Mouse (Mus musculus): ENCODE data around the gene Rbm44.

Rbm44 gene

GRCm38 (mm10) chr1:91144813-91145212, at the start of gene Rbm44:
Rbm44 (plus strand) TSS chr1:91145089.
- in situ Hi-C loops (cut with MboI; ENCODE audit: low pct_unique_long_range_greater_than_20kb in 1 of 2, low sequenced_read_pairs in 2 of 2, unreplicated experiment in 1 of 2) = no loop called here

- in situ Hi-C loops (cut with MboI; ENCODE audit: low pct_unique_long_range_greater_than_20kb in 1 of 2, low sequenced_read_pairs in 2 of 2, unreplicated experiment in 1 of 2) = no loop called here
Observed at GRCm38 (mm10) chr1:91095258-91095657, 49.6 kb upstream of the Rbm44 start.

- in situ Hi-C loops (cut with MboI; ENCODE audit: low pct_unique_long_range_greater_than_20kb in 1 of 2, low sequenced_read_pairs in 2 of 2, unreplicated experiment in 1 of 2) = no loop called here
Observed at GRCm38 (mm10) chr1:91095853-91096252, 49.0 kb upstream of the Rbm44 start.

GRCm38 (mm10) chr1:91096490-91096889, 48.4 kb upstream of the Rbm44 start:
- in situ Hi-C loops (cut with MboI; ENCODE audit: low pct_unique_long_range_greater_than_20kb in 1 of 2, low sequenced_read_pairs in 2 of 2, unreplicated experiment in 1 of 2) = no loop called here

- in situ Hi-C loops (cut with MboI; ENCODE audit: low pct_unique_long_range_greater_than_20kb in 1 of 2, low sequenced_read_pairs in 2 of 2, unreplicated experiment in 1 of 2) = no loop called here
Observed at GRCm38 (mm10) chr1:91097283-91097834, 47.5 kb upstream of the Rbm44 start.

- in situ Hi-C loops (cut with MboI; ENCODE audit: low pct_unique_long_range_greater_than_20kb in 1 of 2, low sequenced_read_pairs in 2 of 2, unreplicated experiment in 1 of 2) = no loop called here
Observed at GRCm38 (mm10) chr1:91098887-91099286, 46.0 kb upstream of the Rbm44 start.

- in situ Hi-C loops (cut with MboI; ENCODE audit: low pct_unique_long_range_greater_than_20kb in 1 of 2, low sequenced_read_pairs in 2 of 2, unreplicated experiment in 1 of 2) = no loop called here
Observed at GRCm38 (mm10) chr1:91101709-91102440, 43.0 kb upstream of the Rbm44 start.

- in situ Hi-C loops (cut with MboI; ENCODE audit: low pct_unique_long_range_greater_than_20kb in 1 of 2, low sequenced_read_pairs in 2 of 2, unreplicated experiment in 1 of 2) = no loop called here
Observed at GRCm38 (mm10) chr1:91103366-91103983, 41.4 kb upstream of the Rbm44 start.

GRCm38 (mm10) chr1:91107548-91107947, 37.3 kb upstream of the Rbm44 start:
- in situ Hi-C loops (cut with MboI; ENCODE audit: low pct_unique_long_range_greater_than_20kb in 1 of 2, low sequenced_read_pairs in 2 of 2, unreplicated experiment in 1 of 2) = no loop called here

- in situ Hi-C loops (cut with MboI; ENCODE audit: low pct_unique_long_range_greater_than_20kb in 1 of 2, low sequenced_read_pairs in 2 of 2, unreplicated experiment in 1 of 2) = no loop called here
Observed at GRCm38 (mm10) chr1:91109302-91109701, 35.6 kb upstream of the Rbm44 start.

- in situ Hi-C loops (cut with MboI; ENCODE audit: low pct_unique_long_range_greater_than_20kb in 1 of 2, low sequenced_read_pairs in 2 of 2, unreplicated experiment in 1 of 2) = no loop called here
Observed at GRCm38 (mm10) chr1:91112171-91112570, 32.7 kb upstream of the Rbm44 start.

- in situ Hi-C loops (cut with MboI; ENCODE audit: low pct_unique_long_range_greater_than_20kb in 1 of 2, low sequenced_read_pairs in 2 of 2, unreplicated experiment in 1 of 2) = no loop called here
Observed at GRCm38 (mm10) chr1:91112606-91113005, 32.3 kb upstream of the Rbm44 start.

- in situ Hi-C loops (cut with MboI; ENCODE audit: low pct_unique_long_range_greater_than_20kb in 1 of 2, low sequenced_read_pairs in 2 of 2, unreplicated experiment in 1 of 2) = no loop called here
Observed at GRCm38 (mm10) chr1:91122121-91122520, 22.8 kb upstream of the Rbm44 start.

- in situ Hi-C loops (cut with MboI; ENCODE audit: low pct_unique_long_range_greater_than_20kb in 1 of 2, low sequenced_read_pairs in 2 of 2, unreplicated experiment in 1 of 2) = no loop called here
Observed at GRCm38 (mm10) chr1:91123004-91123403, 21.9 kb upstream of the Rbm44 start.

GRCm38 (mm10) chr1:91123466-91123865, 21.4 kb upstream of the Rbm44 start:
- in situ Hi-C loops (cut with MboI; ENCODE audit: low pct_unique_long_range_greater_than_20kb in 1 of 2, low sequenced_read_pairs in 2 of 2, unreplicated experiment in 1 of 2) = no loop called here

GRCm38 (mm10) chr1:91128849-91129248, 16.0 kb upstream of the Rbm44 start:
- in situ Hi-C loops (cut with MboI; ENCODE audit: low pct_unique_long_range_greater_than_20kb in 1 of 2, low sequenced_read_pairs in 2 of 2, unreplicated experiment in 1 of 2) = no loop called here

- in situ Hi-C loops (cut with MboI; ENCODE audit: low pct_unique_long_range_greater_than_20kb in 1 of 2, low sequenced_read_pairs in 2 of 2, unreplicated experiment in 1 of 2) = no loop called here
Observed at GRCm38 (mm10) chr1:91137036-91137435, 7.9 kb upstream of the Rbm44 start.

- in situ Hi-C loops (cut with MboI; ENCODE audit: low pct_unique_long_range_greater_than_20kb in 1 of 2, low sequenced_read_pairs in 2 of 2, unreplicated experiment in 1 of 2) = no loop called here
Observed at GRCm38 (mm10) chr1:91151509-91151908, 6.6 kb downstream of the Rbm44 start.

GRCm38 (mm10) chr1:91166798-91167197, 21.9 kb downstream of the Rbm44 start:
- in situ Hi-C loops (cut with MboI; ENCODE audit: low pct_unique_long_range_greater_than_20kb in 1 of 2, low sequenced_read_pairs in 2 of 2, unreplicated experiment in 1 of 2) = no loop called here

GRCm38 (mm10) chr1:91169157-91169556, 24.3 kb downstream of the Rbm44 start:
- in situ Hi-C loops (cut with MboI; ENCODE audit: low pct_unique_long_range_greater_than_20kb in 1 of 2, low sequenced_read_pairs in 2 of 2, unreplicated experiment in 1 of 2) = no loop called here
